Mouse (Mus musculus): ENCODE results near the gene Mrfap1. TPM values are rescaled to one million over a fixed set of nuclear protein-coding genes. Genes with fewer than 3 reads are reported as not detected.
"Not testable (repeated sequence)": the region's sequence is repeated elsewhere in the genome, so short reads cannot be mapped to it uniquely, and the experiment has no call there.

Gene Mrfap1
- polyA plus RNA-seq, 1 experiment from 2014 or later: 481 TPM

DNA sequence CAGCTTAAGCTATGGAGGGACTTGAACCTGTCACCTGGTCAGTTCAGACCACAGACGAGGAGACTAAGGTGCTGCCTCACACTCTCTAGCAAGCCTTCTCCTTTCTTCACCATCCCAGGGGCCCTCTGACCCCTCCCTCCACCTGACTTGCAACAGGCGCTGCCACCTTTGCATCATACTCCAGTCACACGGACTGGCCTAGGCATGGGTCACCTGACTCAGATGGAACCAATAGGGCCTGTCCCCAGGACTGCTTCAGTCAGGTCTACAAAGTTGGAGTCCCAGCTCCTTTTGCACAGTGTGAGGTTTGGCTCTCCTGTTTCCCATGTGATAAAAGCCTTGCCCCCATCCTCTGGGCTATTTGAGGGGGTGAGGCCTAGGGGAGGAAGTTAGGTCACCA is 14.1 kb upstream of the Mrfap1 start:
- ATAC-seq (replicated peaks; ENCODE audit: low FRiP score, low TSS enrichment, low read depth): 0 out of 2 replicates have a peak, but pooled peaks have one; percentile 45
- no peaks in the 10 kb centered on the region for H3K9me3 ChIP-seq (ENCODE audit: control insufficient read depth, low read length)
- H3K36me3 ChIP-seq (ENCODE audit: control insufficient read depth, insufficient read depth, low read length): no peaks in the 10 kb centered on the region
- no peaks in the 10 kb centered on the region for H3K4me1 ChIP-seq (replicated peaks; ENCODE audit: control insufficient read depth, insufficient read depth, low read length)
- H3K27me3 ChIP-seq (replicated peaks; ENCODE audit: control insufficient read depth, insufficient read depth, low read length): no peaks in the 10 kb centered on the region
- WGBS: 79% methylated on average over 3 of the region's 3 CpGs
- no peak overlapping the region for H3K4me2 ChIP-seq (ENCODE audit: low read length)
- no peak overlapping the region for H3K4me3 ChIP-seq (ENCODE audit: low read depth, low read length)
- no peak overlapping the region for H3K27ac ChIP-seq (ENCODE audit: low read depth)
- DNase-seq (ENCODE audit: low spot score): no peak
- H3K9ac ChIP-seq (ENCODE audit: low read length): no peak overlapping the region

- H3K27ac ChIP-seq (ENCODE audit: low read depth): no peak overlapping the region
- no peak for DNase-seq (ENCODE audit: low spot score)
- WGBS: 93% methylated on average over 7 of the region's 7 CpGs
Observed at GRCm38 (mm10) chr5:36809123-36809522, 12.6 kb upstream of the Mrfap1 start.

DNA sequence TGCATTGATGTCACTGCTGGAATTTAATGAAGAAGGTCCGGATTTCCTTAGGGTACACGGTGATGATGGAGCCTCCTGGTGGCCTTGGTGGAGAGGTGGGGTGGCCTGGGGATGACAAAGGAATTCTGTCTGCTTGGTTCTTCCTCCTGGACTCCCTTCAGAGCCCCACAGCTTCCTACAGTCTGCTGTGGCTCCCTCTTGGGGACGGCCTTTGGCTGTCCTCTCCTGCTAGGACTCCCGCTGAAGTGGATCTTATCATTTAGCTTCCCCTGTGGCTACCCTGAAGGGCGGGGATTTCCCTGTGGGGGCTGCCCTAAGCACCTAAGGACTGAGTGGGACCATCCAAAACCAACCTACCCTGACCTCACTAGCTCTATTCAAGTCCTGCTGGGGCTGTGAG is 10.5 kb upstream of the Mrfap1 start:
- H3K4me1 ChIP-seq (replicated peaks; ENCODE audit: control insufficient read depth, insufficient read depth, low read length): no peaks in the 10 kb centered on the region
- H3K36me3 ChIP-seq (ENCODE audit: control insufficient read depth, insufficient read depth, low read length): no peaks in the 10 kb centered on the region
- H3K27me3 ChIP-seq (replicated peaks; ENCODE audit: control insufficient read depth, insufficient read depth, low read length): no peaks in the 10 kb centered on the region
- H3K9me3 ChIP-seq (ENCODE audit: control insufficient read depth, low read length): no peaks in the 10 kb centered on the region
- DNase-seq (ENCODE audit: low spot score) (no peak), ATAC-seq (replicated peaks; ENCODE audit: low FRiP score, low TSS enrichment, low read depth) (no peak)
- WGBS: 27% methylated on average over 5 of the region's 5 CpGs
- no peak overlapping the region for H3K4me2 ChIP-seq (ENCODE audit: low read length)
- no peak overlapping the region for H3K9ac ChIP-seq (ENCODE audit: low read length)
- no peak overlapping the region for H3K27ac ChIP-seq (ENCODE audit: low read depth)
- no peak overlapping the region for H3K4me3 ChIP-seq (ENCODE audit: low read depth, low read length)

More at GRCm38 (mm10) chr5:36809123-36809522, 12.6 kb upstream of the Mrfap1 start:
- Histone ChIP-seq H3K9me3 (ENCODE audit: control insufficient read depth, low read length) (no peaks in the 10 kb centered on the region), H3K9ac (ENCODE audit: low read length) (no peak overlapping the region), H3K4me2 (ENCODE audit: low read length) (no peak overlapping the region), H3K27me3 (replicated peaks; ENCODE audit: control insufficient read depth, insufficient read depth, low read length) (no peaks in the 10 kb centered on the region), H3K36me3 (ENCODE audit: control insufficient read depth, insufficient read depth, low read length) (no peaks in the 10 kb centered on the region), H3K4me3 (ENCODE audit: low read depth, low read length) (no peak overlapping the region), H3K4me1 (replicated peaks; ENCODE audit: control insufficient read depth, insufficient read depth, low read length) (no peaks in the 10 kb centered on the region)
- ATAC-seq (replicated peaks; ENCODE audit: low FRiP score, low TSS enrichment, low read depth): no peak

- Histone ChIP-seq H3K27ac (ENCODE audit: low read depth) (peak overlapping the region; percentile 91; the same call in 1 of the 2 replicates), H3K4me1 (replicated peaks; ENCODE audit: control insufficient read depth, insufficient read depth, low read length) (0 out of 2 replicates have a peak, but pooled peaks cover 6% of the 10 kb centered on the region), H3K4me3 (ENCODE audit: low read depth, low read length) (peak overlapping the region; percentile 49; the same call in 1 of the 2 replicates), H3K36me3 (ENCODE audit: control insufficient read depth, insufficient read depth, low read length) (peaks cover 16% of the 10 kb centered on the region; the same call in 1 of the 2 replicates), H3K9ac (ENCODE audit: low read length) (no peak overlapping the region), H3K27me3 (replicated peaks; ENCODE audit: control insufficient read depth, insufficient read depth, low read length) (no peaks in the 10 kb centered on the region), H3K4me2 (ENCODE audit: low read length) (peak overlapping the region; percentile 76), H3K9me3 (ENCODE audit: control insufficient read depth, low read length) (no peaks in the 10 kb centered on the region)
- DNase-seq (ENCODE audit: low spot score) (no peak), ATAC-seq (replicated peaks; ENCODE audit: low FRiP score, low TSS enrichment, low read depth) (no peak)
- WGBS: 53% methylated on average over 8 of the region's 8 CpGs
Observed at GRCm38 (mm10) chr5:36797291-36797690, 719 bp upstream of the Mrfap1 start.

GRCm38 (mm10) chr5:36795647-36796295 is 801 bp downstream of the Mrfap1 start:
- peak overlapping the region; percentile 72 for H3K9ac ChIP-seq (ENCODE audit: low read length)
- not testable (repeated sequence) for H3K9me3 ChIP-seq (ENCODE audit: control insufficient read depth, low read length); H3K4me1 ChIP-seq (replicated peaks; ENCODE audit: control insufficient read depth, insufficient read depth, low read length); H3K27me3 ChIP-seq (replicated peaks; ENCODE audit: control insufficient read depth, insufficient read depth, low read length)
- H3K4me2 ChIP-seq (ENCODE audit: low read length): peak overlapping the region; percentile 76
- WGBS: 3% methylated on average over 35 of the region's 37 CpGs
- H3K36me3 ChIP-seq (ENCODE audit: control insufficient read depth, insufficient read depth, low read length): peaks cover 16% of the 10 kb centered on the region; the same call in 1 of the 2 replicates
- DNase-seq (ENCODE audit: low spot score) (peak; percentile 82), ATAC-seq (replicated peaks; ENCODE audit: low FRiP score, low TSS enrichment, low read depth) (peak; percentile 41)
- peak overlapping the region; percentile 49 for H3K4me3 ChIP-seq (ENCODE audit: low read depth, low read length)
- H3K27ac ChIP-seq (ENCODE audit: low read depth): peak overlapping the region; percentile 91

DNA sequence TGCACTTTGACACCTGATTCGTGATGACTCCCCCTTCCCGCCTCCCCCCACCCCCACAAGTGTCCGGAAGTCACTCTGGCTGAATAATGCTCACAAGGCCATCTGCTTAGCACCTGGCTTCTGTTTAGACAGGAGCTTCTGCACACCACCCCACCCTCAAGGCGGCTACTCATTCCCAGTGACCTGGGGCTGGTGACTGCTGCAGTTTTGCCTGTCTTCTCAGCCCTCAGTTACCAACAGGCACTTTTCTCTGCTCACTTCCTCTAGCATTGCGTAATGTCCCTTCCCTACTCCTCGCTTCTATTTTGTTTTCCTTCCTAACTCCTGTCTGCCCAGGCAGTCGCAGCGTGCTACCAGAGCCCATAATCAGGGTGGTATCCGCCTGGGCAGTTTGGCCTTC is 4.7 kb downstream of the Mrfap1 start:
- Histone ChIP-seq H3K27me3 (replicated peaks; ENCODE audit: control insufficient read depth, insufficient read depth, low read length) (no peaks in the 10 kb centered on the region), H3K9me3 (ENCODE audit: control insufficient read depth, low read length) (no peaks in the 10 kb centered on the region), H3K9ac (ENCODE audit: low read length) (no peak overlapping the region), H3K4me1 (replicated peaks; ENCODE audit: control insufficient read depth, insufficient read depth, low read length) (0 out of 2 replicates have a peak, but pooled peaks cover 2% of the 10 kb centered on the region), H3K27ac (ENCODE audit: low read depth) (no peak overlapping the region), H3K4me2 (ENCODE audit: low read length) (no peak overlapping the region), H3K4me3 (ENCODE audit: low read depth, low read length) (no peak overlapping the region), H3K36me3 (ENCODE audit: control insufficient read depth, insufficient read depth, low read length) (peaks cover 16% of the 10 kb centered on the region; the same call in 1 of the 2 replicates)
- ATAC-seq (replicated peaks; ENCODE audit: low FRiP score, low TSS enrichment, low read depth) (no peak), DNase-seq (ENCODE audit: low spot score) (no peak)
- WGBS: 74% methylated on average over 9 of the region's 9 CpGs

GRCm38 (mm10) chr5:36786052-36786451 is 10.5 kb downstream of the Mrfap1 start:
- Histone ChIP-seq H3K4me3 (ENCODE audit: low read depth, low read length) (no peak overlapping the region), H3K4me2 (ENCODE audit: low read length) (no peak overlapping the region), H3K27me3 (replicated peaks; ENCODE audit: control insufficient read depth, insufficient read depth, low read length) (no peaks in the 10 kb centered on the region), H3K36me3 (ENCODE audit: control insufficient read depth, insufficient read depth, low read length) (no peaks in the 10 kb centered on the region), H3K9me3 (ENCODE audit: control insufficient read depth, low read length) (0 out of 2 replicates have a peak, but pooled peaks cover 3% of the 10 kb centered on the region), H3K27ac (ENCODE audit: low read depth) (no peak overlapping the region), H3K9ac (ENCODE audit: low read length) (no peak overlapping the region), H3K4me1 (replicated peaks; ENCODE audit: control insufficient read depth, insufficient read depth, low read length) (no peaks in the 10 kb centered on the region)
- 98% methylated on average over 5 of the region's 5 CpGs for WGBS
- ATAC-seq (replicated peaks; ENCODE audit: low FRiP score, low TSS enrichment, low read depth) (no peak), DNase-seq (ENCODE audit: low spot score) (no peak)

GRCm38 (mm10) chr5:36779512-36779911 is 17.1 kb downstream of the Mrfap1 start:
- DNase-seq (ENCODE audit: low spot score) (no peak), ATAC-seq (replicated peaks; ENCODE audit: low FRiP score, low TSS enrichment, low read depth) (no peak)
- Histone ChIP-seq H3K9me3 (ENCODE audit: control insufficient read depth, low read length) (peaks cover 6% of the 10 kb centered on the region; the same call in 1 of the 2 replicates), H3K4me2 (ENCODE audit: low read length) (no peak overlapping the region), H3K36me3 (ENCODE audit: control insufficient read depth, insufficient read depth, low read length) (no peaks in the 10 kb centered on the region), H3K9ac (ENCODE audit: low read length) (no peak overlapping the region), H3K27ac (ENCODE audit: low read depth) (no peak overlapping the region), H3K4me3 (ENCODE audit: low read depth, low read length) (no peak overlapping the region), H3K4me1 (replicated peaks; ENCODE audit: control insufficient read depth, insufficient read depth, low read length) (no peaks in the 10 kb centered on the region), H3K27me3 (replicated peaks; ENCODE audit: control insufficient read depth, insufficient read depth, low read length) (no peaks in the 10 kb centered on the region)
- 84% methylated on average over 2 of the region's 2 CpGs for WGBS

DNA sequence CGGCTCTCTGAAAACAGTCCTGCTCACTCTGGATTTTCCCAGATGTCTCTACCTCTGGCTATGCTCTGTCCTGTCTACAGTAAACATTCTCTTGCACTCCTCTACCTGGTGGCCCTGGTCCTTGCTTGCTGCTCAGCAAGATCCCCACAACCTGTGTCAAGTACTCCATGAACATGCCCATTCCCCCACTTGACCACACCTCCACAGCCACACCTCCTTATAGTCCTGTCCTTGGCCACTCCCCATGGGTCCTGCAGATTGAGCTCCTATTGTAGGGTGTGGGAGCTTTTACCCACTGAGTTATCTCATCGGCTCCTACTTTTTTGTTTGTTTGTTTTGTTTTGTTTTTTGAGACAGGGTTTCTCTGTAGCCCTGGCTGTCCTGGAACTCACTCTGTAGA is 17.7 kb downstream of the Mrfap1 start:
- ATAC-seq (replicated peaks; ENCODE audit: low FRiP score, low TSS enrichment, low read depth) (no peak), DNase-seq (ENCODE audit: low spot score) (no peak)
- Histone ChIP-seq H3K4me3 (ENCODE audit: low read depth, low read length) (no peak overlapping the region), H3K36me3 (ENCODE audit: control insufficient read depth, insufficient read depth, low read length) (no peaks in the 10 kb centered on the region), H3K4me2 (ENCODE audit: low read length) (no peak overlapping the region), H3K27ac (ENCODE audit: low read depth) (no peak overlapping the region), H3K9me3 (ENCODE audit: control insufficient read depth, low read length) (peaks cover 3% of the 10 kb centered on the region; the same call in 1 of the 2 replicates), H3K4me1 (replicated peaks; ENCODE audit: control insufficient read depth, insufficient read depth, low read length) (no peaks in the 10 kb centered on the region), H3K9ac (ENCODE audit: low read length) (no peak overlapping the region), H3K27me3 (replicated peaks; ENCODE audit: control insufficient read depth, insufficient read depth, low read length) (no peaks in the 10 kb centered on the region)
- WGBS: 94% methylated on average over 1 of the region's 2 CpGs

All from intestine, embryonic 14.5 days (tissue).